Mouse (Mus musculus) intestine, embryonic 16.5 days (tissue): Measurements from ENCODE around the gene Clca4b. TPM values are rescaled to one million over a fixed set of nuclear protein-coding genes. Genes with fewer than 3 reads are reported as not detected.
"Not testable (repeated sequence)": the region's sequence is repeated elsewhere in the genome, so short reads cannot be mapped to it uniquely, and the experiment has no call there.

Experiments used
- ATAC-seq: fragments of 200-750 bp; cut with Nextera tagmentation; 2 replicates; pipeline ENCODE4 v1.8.0; 2017; ENCODE audit warnings: moderate TSS enrichment, moderate library complexity
- H3K27ac ChIP-seq: fragments of 300-500 bp; sonication (generic); 2 replicates; pipeline ENCODE4 v1.5.1; 2014; ENCODE audit warnings: mild to moderate bottlenecking, low read length
- H3K27me3 ChIP-seq: fragments of 300-500 bp; sonication (generic); replicated peaks from 2 replicates; pipeline ENCODE4 v1.6.1; 2014; ENCODE audit warnings: low read length, control low read depth, mixed read lengths; ENCODE audit not compliant: control insufficient read depth, insufficient read depth
- H3K36me3 ChIP-seq: fragments of 300-500 bp; sonication (generic); 2 replicates; pipeline ENCODE4 v1.6.1; 2014; ENCODE audit warnings: low read length, control low read depth; ENCODE audit not compliant: control insufficient read depth, insufficient read depth
- H3K4me1 ChIP-seq: fragments of 300-500 bp; sonication (generic); 2 replicates; pipeline ENCODE4 v1.6.1; 2014; ENCODE audit warnings: low read length, control low read depth, mixed read lengths; ENCODE audit not compliant: control insufficient read depth, insufficient read depth
- H3K4me2 ChIP-seq: fragments of 300-500 bp; sonication (generic); 2 replicates; pipeline ENCODE4 v1.6.1; 2014; ENCODE audit warnings: low read depth, low read length, control low read depth
- H3K4me3 ChIP-seq: fragments of 300-500 bp; sonication (generic); 2 replicates; pipeline ENCODE4 v1.5.1; 2014; ENCODE audit warnings: mild to moderate bottlenecking, low read length
- H3K9ac ChIP-seq: fragments of 300-500 bp; sonication (generic); 2 replicates; pipeline ENCODE4 v1.6.1; 2014; ENCODE audit warnings: low read depth, low read length
- H3K9me3 ChIP-seq: fragments of 300-500 bp; sonication (generic); 2 replicates; pipeline ENCODE4 v1.6.1; 2016; ENCODE audit warnings: low read length, control low read depth; ENCODE audit not compliant: control insufficient read depth
- WGBS: fragments of 180-500 bp; shearing (Covaris S2); extraction: QIAGEN DNeasy Blood & Tissue Kit; methylation state at CpG from one replicate; pipeline ENCODE4 v1.1.7; 2014; 5-methylcytosine and 5-hydroxymethylcytosine counted together
- polyA plus RNA-seq: library from polyadenylated mRNA; unstranded; fragments of >200 nt; fragmentation: Nextera tagmentation; extraction: Ambion mirVana; gene quantifications from 2 replicates; pipeline ENCODE4 v1.2.1, GENCODE M21; 2015

Clca4b gene
- 69.2 and 140 TPM in 2 replicates for polyA plus RNA-seq

DNA sequence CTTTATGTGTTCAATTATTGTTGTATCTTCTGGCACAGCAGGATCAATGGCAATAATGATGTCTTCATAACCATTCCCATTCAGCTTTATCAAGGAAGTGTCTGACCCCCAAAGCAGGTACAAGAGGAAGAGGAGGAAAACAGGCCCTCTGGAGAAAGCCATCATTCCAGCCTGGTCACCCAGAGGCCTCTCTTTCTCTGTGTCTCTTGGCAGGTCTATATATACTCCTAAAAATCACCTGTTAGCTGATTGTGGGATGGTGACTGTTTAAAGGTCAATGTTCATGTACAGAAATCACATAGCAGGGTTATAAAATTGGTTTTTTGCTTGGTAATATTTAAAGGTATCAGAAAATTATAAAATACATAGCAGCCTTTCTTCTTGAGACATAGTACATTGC, at the start of gene Clca4b:
Gene Clca4b (minus strand): TSS at position 195 of the 400 bp plus-strand sequence.
- peak; percentile 73 for ATAC-seq

GRCm38 (mm10) chr3:144980551-144980950, 48.2 kb upstream of the Clca4b start:
- Histone ChIP-seq H3K9me3 (no peaks in the 10 kb centered on the region), H3K4me1 (no peaks in the 10 kb centered on the region), H3K27me3 (no peaks in the 10 kb centered on the region), H3K4me3 (no peak overlapping the region), H3K4me2 (no peak overlapping the region), H3K9ac (no peak overlapping the region), H3K27ac (no peak overlapping the region), H3K36me3 (no peaks in the 10 kb centered on the region)
- 73% methylated on average over 6 of the region's 6 CpGs for WGBS
- peak; percentile 33; the same call in 1 of the 2 replicates for ATAC-seq

More for the DNA sequence above, at the start of gene Clca4b:
- no peaks in the 10 kb centered on the region for H3K9me3 ChIP-seq
- H3K9ac ChIP-seq, result no peak within 1 kb of the TSS
- no peak within 1 kb of the TSS for H3K4me2 ChIP-seq
- H3K4me1 ChIP-seq, result no peaks in the 10 kb centered on the region
- no peaks in the 10 kb centered on the region for H3K27me3 ChIP-seq
- H3K4me3 ChIP-seq, result peak within 1 kb of the TSS; percentile 2; the same call in 1 of the 2 replicates
- H3K27ac ChIP-seq, result peak within 1 kb of the TSS; percentile 57; the same call in 1 of the 2 replicates
- H3K36me3 ChIP-seq, result no peaks in the 10 kb centered on the region

GRCm38 (mm10) chr3:144977631-144978030, 45.3 kb upstream of the Clca4b start:
- Histone ChIP-seq H3K27me3 (no peaks in the 10 kb centered on the region), H3K27ac (no peak overlapping the region), H3K4me1 (no peaks in the 10 kb centered on the region), H3K4me2 (no peak overlapping the region), H3K36me3 (no peaks in the 10 kb centered on the region), H3K9me3 (no peaks in the 10 kb centered on the region), H3K4me3 (no peak overlapping the region), H3K9ac (no peak overlapping the region)
- WGBS, result 52% methylated on average over 4 of the region's 4 CpGs
- ATAC-seq, result no peak

DNA sequence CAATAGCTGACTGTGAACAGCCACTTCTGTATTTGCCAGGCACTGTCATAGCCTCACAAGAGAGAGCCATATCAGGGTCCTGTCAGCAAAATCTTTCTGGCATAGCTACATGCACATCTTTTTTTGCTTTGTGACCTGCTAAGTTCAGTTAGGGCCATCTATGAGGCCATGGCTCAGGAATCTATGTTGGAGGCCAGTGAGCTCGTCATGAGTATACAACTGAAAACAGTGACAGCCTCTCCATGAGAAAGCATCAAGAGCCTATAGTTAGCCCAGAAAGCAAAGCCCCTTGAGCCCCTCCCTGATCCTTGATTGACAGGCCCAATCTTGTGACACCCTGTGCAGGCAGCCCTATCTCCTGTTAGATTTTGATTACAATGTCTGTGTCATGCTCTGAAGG, 43.8 kb upstream of the Clca4b start:
- Histone ChIP-seq H3K9me3 (no peaks in the 10 kb centered on the region), H3K27me3 (no peaks in the 10 kb centered on the region), H3K9ac (no peak overlapping the region), H3K4me3 (no peak overlapping the region), H3K27ac (no peak overlapping the region), H3K4me2 (no peak overlapping the region), H3K36me3 (no peaks in the 10 kb centered on the region), H3K4me1 (no peaks in the 10 kb centered on the region)
- ATAC-seq, result no peak
- 82% methylated on average over 1 of the region's 1 CpGs for WGBS

DNA sequence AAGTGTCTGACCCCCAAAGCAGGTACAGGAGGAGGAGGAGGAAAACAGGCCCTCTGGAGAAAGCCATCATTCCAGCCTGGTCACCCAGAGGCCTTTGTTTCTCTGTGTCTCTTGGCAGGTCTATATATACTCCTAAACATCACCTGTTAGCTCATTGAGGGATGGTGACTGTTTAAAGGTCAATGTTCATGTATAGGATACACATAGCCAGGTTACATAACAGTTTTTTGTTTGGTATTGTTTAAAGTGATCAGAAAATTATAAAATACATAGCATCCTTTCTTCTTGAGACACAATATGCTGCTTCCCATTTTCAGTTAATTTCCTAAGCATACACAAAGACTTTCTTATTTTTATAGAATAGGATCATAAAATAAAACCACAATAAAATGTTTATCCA, 42.6 kb upstream of the Clca4b start, which contains the start of gene Clca4a:
Gene Clca4a (minus strand): TSS at position 101 of the 400 bp plus-strand sequence.
- no peak within 1 kb of the TSS for H3K9ac ChIP-seq
- H3K27ac ChIP-seq, result no peak within 1 kb of the TSS
- no peaks in the 10 kb centered on the region for H3K4me1 ChIP-seq
- H3K27me3 ChIP-seq, result no peaks in the 10 kb centered on the region
- H3K4me3 ChIP-seq, result no peak within 1 kb of the TSS
- H3K4me2 ChIP-seq, result no peak within 1 kb of the TSS
- no peaks in the 10 kb centered on the region for H3K9me3 ChIP-seq
- H3K36me3 ChIP-seq, result no peaks in the 10 kb centered on the region
- no peak for ATAC-seq

- H3K27ac ChIP-seq, result no peak overlapping the region
- no peaks in the 10 kb centered on the region for H3K4me1 ChIP-seq
- no peak overlapping the region for H3K4me3 ChIP-seq
- H3K36me3 ChIP-seq, result no peaks in the 10 kb centered on the region
- no peaks in the 10 kb centered on the region for H3K9me3 ChIP-seq
- H3K4me2 ChIP-seq, result no peak overlapping the region
- no peaks in the 10 kb centered on the region for H3K27me3 ChIP-seq
- no peak overlapping the region for H3K9ac ChIP-seq
- peak; percentile 91 for ATAC-seq
- 71% methylated on average over 9 of the region's 9 CpGs for WGBS
Measured at GRCm38 (mm10) chr3:144971553-144972270, 39.4 kb upstream of the Clca4b start.

- H3K27me3 ChIP-seq, result no peaks in the 10 kb centered on the region
- no peaks in the 10 kb centered on the region for H3K36me3 ChIP-seq
- H3K27ac ChIP-seq, result no peak overlapping the region
- H3K4me1 ChIP-seq, result no peaks in the 10 kb centered on the region
- no peak overlapping the region for H3K4me2 ChIP-seq
- no peak overlapping the region for H3K4me3 ChIP-seq
- no peak for ATAC-seq
- WGBS, result 77% methylated on average over 1 of the region's 1 CpGs
- no peak overlapping the region for H3K9ac ChIP-seq
- no peaks in the 10 kb centered on the region for H3K9me3 ChIP-seq
Measured at GRCm38 (mm10) chr3:144969755-144970154, 37.4 kb upstream of the Clca4b start.

GRCm38 (mm10) chr3:144966074-144966473, 33.7 kb upstream of the Clca4b start:
- Histone ChIP-seq H3K4me2 (no peak overlapping the region), H3K4me3 (no peak overlapping the region), H3K27ac (no peak overlapping the region), H3K9me3 (no peaks in the 10 kb centered on the region), H3K27me3 (no peaks in the 10 kb centered on the region), H3K4me1 (no peaks in the 10 kb centered on the region), H3K36me3 (no peaks in the 10 kb centered on the region), H3K9ac (no peak overlapping the region)
- peak; percentile 60; the same call in 1 of the 2 replicates for ATAC-seq
- WGBS, result 43% methylated on average over 4 of the region's 4 CpGs

DNA sequence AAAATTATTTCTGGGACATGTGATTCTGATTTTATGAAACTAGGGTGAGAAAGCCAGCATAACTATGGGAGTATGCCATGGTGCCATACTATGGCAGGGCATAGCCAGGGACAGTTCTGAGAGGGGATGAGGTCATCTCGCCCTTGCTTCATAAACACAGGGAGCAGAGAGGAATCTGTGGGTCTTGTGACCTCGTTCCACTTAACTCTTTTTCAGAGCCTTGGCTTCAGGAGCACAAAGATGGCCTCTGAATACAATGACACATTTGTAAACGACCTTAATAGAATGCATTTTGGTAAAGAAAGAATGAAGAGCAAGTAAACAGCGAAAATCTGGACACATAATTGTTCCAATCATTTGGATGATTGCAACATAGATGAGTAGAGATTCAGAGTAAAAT, 18.5 kb upstream of the Clca4b start:
- Histone ChIP-seq H3K27me3 (no peaks in the 10 kb centered on the region), H3K36me3 (no peaks in the 10 kb centered on the region), H3K4me2 (no peak overlapping the region), H3K9ac (no peak overlapping the region), H3K4me1 (no peaks in the 10 kb centered on the region), H3K27ac (no peak overlapping the region), H3K4me3 (no peak overlapping the region), H3K9me3 (no peaks in the 10 kb centered on the region)
- no peak for ATAC-seq
- 67% methylated on average over 4 of the region's 4 CpGs for WGBS

DNA sequence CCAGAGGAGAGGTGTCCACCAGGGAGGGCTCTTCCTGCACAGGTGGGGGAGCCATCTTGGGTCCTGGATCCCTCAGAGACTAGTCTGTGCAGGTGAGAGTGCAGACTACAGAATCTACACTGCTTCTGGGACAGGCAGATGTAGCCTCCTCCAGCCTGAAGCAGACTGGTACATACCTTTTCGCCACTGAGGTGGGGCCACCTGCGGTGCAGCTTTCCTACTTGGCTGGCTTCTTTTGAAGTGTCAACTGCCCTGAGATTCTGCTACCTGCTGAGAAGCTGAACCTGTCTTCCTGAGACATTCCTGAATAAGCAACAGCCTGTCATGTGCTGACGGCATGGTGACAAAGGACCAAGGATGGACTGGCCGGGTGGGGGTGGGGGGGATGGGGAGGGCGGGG, 15.0 kb upstream of the Clca4b start:
- not testable (repeated sequence) for H3K4me3 ChIP-seq, H3K9me3 ChIP-seq, H3K9ac ChIP-seq, H3K27me3 ChIP-seq, H3K4me2 ChIP-seq, ATAC-seq, H3K4me1 ChIP-seq, H3K27ac ChIP-seq, H3K36me3 ChIP-seq
- WGBS, result 35% methylated on average over 5 of the region's 5 CpGs
